Mouse (Mus musculus) myocyte (in vitro differentiated cells): Measurements from ENCODE around the gene Akr1c19.

ENCODE experiments used
- E2F4 ChIP-seq: IDR thresholded peaks from one replicate; pipeline ENCODE4 v1.6.1; 2011; ENCODE audit warnings: mild to moderate bottlenecking, control low read depth, moderate library complexity; ENCODE audit not compliant: insufficient read depth
- MYOD1 ChIP-seq, 3 experiments: IDR thresholded peaks; one replicate each; pipeline ENCODE4 v1.6.1; 2011; ENCODE audit warnings: control low read depth in 2 of 3, low read depth in 2 of 3, mild to moderate bottlenecking in 2 of 3, moderate library complexity in 1 of 3; ENCODE audit not compliant: insufficient read length in 2 of 3, control insufficient read depth in 1 of 3
- POLR2A ChIP-seq: IDR thresholded peaks from one replicate; pipeline ENCODE4 v1.6.1; 2011; ENCODE audit warnings: low read depth, mild to moderate bottlenecking, control low read depth, moderate library complexity; ENCODE audit not compliant: insufficient read length
- REST ChIP-seq: IDR thresholded peaks from one replicate; pipeline ENCODE4 v1.6.1; 2011; ENCODE audit warnings: mild to moderate bottlenecking, control low read depth, moderate library complexity; ENCODE audit not compliant: insufficient read depth, insufficient read length

DNA sequence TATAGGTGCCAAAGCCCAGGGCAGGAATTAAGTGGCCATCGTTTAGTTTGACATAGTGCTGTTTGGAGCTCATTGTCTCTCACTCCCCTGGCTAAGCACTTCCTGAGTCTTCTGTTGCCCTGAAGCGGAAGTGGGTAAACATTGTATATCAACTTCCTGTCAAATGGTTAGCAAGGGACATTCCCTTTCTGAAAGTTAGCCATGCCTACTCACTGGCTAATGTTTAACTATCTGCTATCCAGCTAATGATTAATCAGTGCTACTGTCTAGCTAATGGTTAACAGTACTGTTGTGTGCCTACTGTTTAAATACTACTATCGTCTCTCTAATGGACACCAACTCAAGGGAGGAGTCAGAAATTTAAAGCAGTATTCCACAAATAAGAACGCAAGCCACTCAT lies 50.8 kb downstream of the Akr1c19 start, which contains the start of gene Akr1c12:
- TF ChIP-seq POLR2A: no peak
- no peak for TF ChIP-seq MYOD1 (IDR thresholded peaks at IDR 0.05; ENCODE audit: control insufficient read depth in 1 of 3, insufficient read length in 2 of 3, low read depth in 2 of 3)
- TF ChIP-seq E2F4: no peak
- no peak for TF ChIP-seq REST
